Mouse (Mus musculus): ENCODE measurements around the gene Ttc13. TPM values are rescaled to one million over a fixed set of nuclear protein-coding genes. Genes with fewer than 3 reads are reported as not detected.

Ttc13 gene
- total and polyA plus RNA-seq, 2 experiments from 2014 or later: 56.1 to 79.2 TPM

DNA sequence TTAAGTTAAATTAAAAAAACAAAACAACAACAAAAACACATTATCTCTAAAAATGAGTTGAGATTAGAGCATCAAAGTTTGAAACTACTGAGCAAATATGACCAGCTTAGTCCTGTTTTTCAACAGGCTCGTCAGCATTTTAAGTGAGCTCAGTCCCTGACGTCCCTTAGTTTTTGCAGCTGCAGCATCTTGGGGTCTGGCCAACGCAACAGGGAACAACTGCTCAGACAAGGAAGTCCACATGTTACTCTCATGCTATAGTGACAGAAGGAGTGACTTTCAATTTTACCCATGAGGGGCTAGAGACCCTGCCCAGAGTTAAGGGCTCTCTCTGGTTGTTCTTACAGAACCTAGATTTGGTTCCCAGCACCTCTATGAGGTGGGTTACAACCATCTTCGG lies 17.4 kb downstream of the Ttc13 start:
- no peak overlapping the region for H3K9ac ChIP-seq
- H3K27ac ChIP-seq (ENCODE audit: low read depth, low read length): no peak overlapping the region
- 81% methylated on average over 4 of the region's 4 CpGs for WGBS
- TF ChIP-seq CTCF (IDR thresholded peaks at IDR 0.05; ENCODE audit: low read depth): no peak
- no peak overlapping the region for H3K4me2 ChIP-seq (ENCODE audit: low read depth)
- H3K9me3 ChIP-seq (ENCODE audit: low read length): no peaks in the 10 kb centered on the region
- peaks cover 71% of the 10 kb centered on the region for H3K36me3 ChIP-seq (ENCODE audit: insufficient read depth)
- H3K4me3 ChIP-seq (ENCODE audit: low read depth, low read length): no peak overlapping the region
- H3K27me3 ChIP-seq (ENCODE audit: insufficient read depth, low read length): no peaks in the 10 kb centered on the region
- no peak for DNase-seq
- H3K4me1 ChIP-seq (ENCODE audit: insufficient read depth): no peaks in the 10 kb centered on the region
- ATAC-seq: no peak

DNA sequence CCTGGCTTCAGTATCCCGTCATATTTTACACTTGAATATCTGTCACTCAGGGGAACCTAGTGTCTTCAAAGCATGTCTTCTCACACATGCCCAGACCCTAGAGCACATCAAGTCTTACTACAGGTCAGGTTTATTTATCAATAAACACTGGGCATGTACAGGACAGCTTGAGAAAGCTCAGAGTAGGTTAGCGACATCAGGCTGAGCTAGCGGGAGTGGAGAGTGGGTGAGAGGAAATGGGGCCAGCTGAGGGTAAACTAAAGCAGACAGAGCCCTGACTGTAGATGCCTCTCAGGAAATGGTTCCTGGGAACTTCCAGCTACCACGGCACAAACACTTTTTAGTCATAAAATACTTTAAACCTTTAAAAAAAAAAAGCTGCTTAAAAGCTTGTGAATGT lies 18.3 kb downstream of the Ttc13 start:
- ATAC-seq: no peak
- no peaks in the 10 kb centered on the region for H3K27me3 ChIP-seq (ENCODE audit: insufficient read depth, low read length)
- 83% methylated on average over 4 of the region's 4 CpGs for WGBS
- no peak overlapping the region for H3K4me2 ChIP-seq (ENCODE audit: low read depth)
- H3K9me3 ChIP-seq (ENCODE audit: low read length): no peaks in the 10 kb centered on the region
- TF ChIP-seq CTCF (IDR thresholded peaks at IDR 0.05; ENCODE audit: low read depth): no peak
- no peak overlapping the region for H3K27ac ChIP-seq (ENCODE audit: low read depth, low read length)
- no peak for DNase-seq
- peaks cover 65% of the 10 kb centered on the region for H3K36me3 ChIP-seq (ENCODE audit: insufficient read depth)
- no peaks in the 10 kb centered on the region for H3K4me1 ChIP-seq (ENCODE audit: insufficient read depth)
- H3K9ac ChIP-seq: no peak overlapping the region
- H3K4me3 ChIP-seq (ENCODE audit: low read depth, low read length): no peak overlapping the region

GRCm38 (mm10) chr8:124702183-124702582 lies 19.6 kb downstream of the Ttc13 start:
- no peak overlapping the region for H3K27ac ChIP-seq (ENCODE audit: low read depth, low read length)
- no peak for DNase-seq
- no peak for ATAC-seq
- no peak overlapping the region for H3K9ac ChIP-seq
- WGBS: 85% methylated on average over 3 of the region's 3 CpGs
- TF ChIP-seq CTCF (IDR thresholded peaks at IDR 0.05; ENCODE audit: low read depth): no peak
- H3K4me3 ChIP-seq (ENCODE audit: low read depth, low read length): no peak overlapping the region
- peaks cover 60% of the 10 kb centered on the region for H3K36me3 ChIP-seq (ENCODE audit: insufficient read depth)
- no peaks in the 10 kb centered on the region for H3K4me1 ChIP-seq (ENCODE audit: insufficient read depth)
- H3K9me3 ChIP-seq (ENCODE audit: low read length): no peaks in the 10 kb centered on the region
- no peaks in the 10 kb centered on the region for H3K27me3 ChIP-seq (ENCODE audit: insufficient read depth, low read length)
- H3K4me2 ChIP-seq (ENCODE audit: low read depth): no peak overlapping the region

GRCm38 (mm10) chr8:124701023-124701422 lies 20.8 kb downstream of the Ttc13 start:
- Histone ChIP-seq H3K9ac (no peak overlapping the region), H3K4me2 (ENCODE audit: low read depth) (no peak overlapping the region), H3K27me3 (ENCODE audit: insufficient read depth, low read length) (no peaks in the 10 kb centered on the region), H3K4me3 (ENCODE audit: low read depth, low read length) (no peak overlapping the region), H3K9me3 (ENCODE audit: low read length) (no peaks in the 10 kb centered on the region), H3K27ac (ENCODE audit: low read depth, low read length) (no peak overlapping the region), H3K4me1 (ENCODE audit: insufficient read depth) (no peaks in the 10 kb centered on the region), H3K36me3 (ENCODE audit: insufficient read depth) (peaks cover 55% of the 10 kb centered on the region)
- DNase-seq (no peak), ATAC-seq (no peak)
- WGBS: 87% methylated on average over 9 of the region's 9 CpGs
- no peak for TF ChIP-seq CTCF (IDR thresholded peaks at IDR 0.05; ENCODE audit: low read depth)

DNA sequence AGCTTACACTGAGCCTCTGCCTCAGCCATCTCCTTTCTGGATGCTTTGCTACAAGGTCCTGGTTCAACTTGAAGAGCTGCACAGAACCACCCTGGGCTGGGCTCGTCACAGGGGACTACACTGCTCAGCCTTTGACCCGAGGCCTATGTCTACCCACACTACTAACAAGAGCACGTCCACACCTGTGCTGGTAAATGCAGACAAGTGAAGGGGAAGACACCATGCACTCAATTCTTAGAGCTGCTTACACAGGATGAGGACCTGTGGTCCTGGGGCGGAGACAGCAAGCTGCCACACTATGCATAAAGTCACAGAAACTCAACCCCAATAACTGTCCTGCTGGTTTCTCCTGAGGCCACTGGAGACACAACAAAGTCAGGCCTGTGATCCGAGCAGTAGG lies 21.5 kb downstream of the Ttc13 start:
- WGBS: 92% methylated on average over 5 of the region's 5 CpGs
- TF ChIP-seq CTCF (IDR thresholded peaks at IDR 0.05; ENCODE audit: low read depth): no peak
- Histone ChIP-seq H3K9ac (no peak overlapping the region), H3K36me3 (ENCODE audit: insufficient read depth) (peaks cover 53% of the 10 kb centered on the region), H3K27ac (ENCODE audit: low read depth, low read length) (no peak overlapping the region), H3K4me1 (ENCODE audit: insufficient read depth) (no peaks in the 10 kb centered on the region), H3K4me2 (ENCODE audit: low read depth) (no peak overlapping the region), H3K4me3 (ENCODE audit: low read depth, low read length) (no peak overlapping the region), H3K27me3 (ENCODE audit: insufficient read depth, low read length) (no peaks in the 10 kb centered on the region), H3K9me3 (ENCODE audit: low read length) (no peaks in the 10 kb centered on the region)
- ATAC-seq (no peak), DNase-seq (no peak)

- Histone ChIP-seq H3K27me3 (ENCODE audit: insufficient read depth, low read length) (no peaks in the 10 kb centered on the region), H3K27ac (ENCODE audit: low read depth, low read length) (no peak overlapping the region), H3K9ac (no peak overlapping the region), H3K9me3 (ENCODE audit: low read length) (no peaks in the 10 kb centered on the region), H3K4me3 (ENCODE audit: low read depth, low read length) (no peak overlapping the region), H3K4me2 (ENCODE audit: low read depth) (no peak overlapping the region), H3K36me3 (ENCODE audit: insufficient read depth) (peaks cover 56% of the 10 kb centered on the region), H3K4me1 (ENCODE audit: insufficient read depth) (no peaks in the 10 kb centered on the region)
- no peak for ATAC-seq
- TF ChIP-seq CTCF (IDR thresholded peaks at IDR 0.05; ENCODE audit: low read depth): no peak
- DNase-seq: no peak
- 89% methylated on average over 22 of the region's 22 CpGs for WGBS
Measured at GRCm38 (mm10) chr8:124695424-124696100, 26.2 kb downstream of the Ttc13 start.

- DNase-seq: no peak
- Histone ChIP-seq H3K27me3 (ENCODE audit: insufficient read depth, low read length) (no peaks in the 10 kb centered on the region), H3K9me3 (ENCODE audit: low read length) (no peaks in the 10 kb centered on the region), H3K4me1 (ENCODE audit: insufficient read depth) (no peaks in the 10 kb centered on the region), H3K4me2 (ENCODE audit: low read depth) (no peak overlapping the region), H3K27ac (ENCODE audit: low read depth, low read length) (no peak overlapping the region), H3K9ac (no peak overlapping the region), H3K4me3 (ENCODE audit: low read depth, low read length) (no peak overlapping the region), H3K36me3 (ENCODE audit: insufficient read depth) (peaks cover 58% of the 10 kb centered on the region)
- 96% methylated on average over 4 of the region's 4 CpGs for WGBS
- no peak for TF ChIP-seq CTCF (IDR thresholded peaks at IDR 0.05; ENCODE audit: low read depth)
- no peak for ATAC-seq
Measured at GRCm38 (mm10) chr8:124691706-124692105, 30.1 kb downstream of the Ttc13 start.

Data from forebrain, postnatal 0 days (tissue).